Mouse (Mus musculus) cerebellum, adult 18-20 months (tissue): ENCODE measurements at regions not wholly inside any gene's neighbourhood (a gene's known extent, or its start where the extent isn't known, plus 50 kb on each side); places are given as distances from the start of the nearest gene placed in this dataset.
"Not testable (repeated sequence)": the region's sequence is repeated elsewhere in the genome, so short reads cannot be mapped to it uniquely, and the experiment has no call there.

Experiments used
- DNase-seq, 2 experiments: peaks; one replicate each; pipeline ENCODE4 v3.0.0; 2021

DNA sequence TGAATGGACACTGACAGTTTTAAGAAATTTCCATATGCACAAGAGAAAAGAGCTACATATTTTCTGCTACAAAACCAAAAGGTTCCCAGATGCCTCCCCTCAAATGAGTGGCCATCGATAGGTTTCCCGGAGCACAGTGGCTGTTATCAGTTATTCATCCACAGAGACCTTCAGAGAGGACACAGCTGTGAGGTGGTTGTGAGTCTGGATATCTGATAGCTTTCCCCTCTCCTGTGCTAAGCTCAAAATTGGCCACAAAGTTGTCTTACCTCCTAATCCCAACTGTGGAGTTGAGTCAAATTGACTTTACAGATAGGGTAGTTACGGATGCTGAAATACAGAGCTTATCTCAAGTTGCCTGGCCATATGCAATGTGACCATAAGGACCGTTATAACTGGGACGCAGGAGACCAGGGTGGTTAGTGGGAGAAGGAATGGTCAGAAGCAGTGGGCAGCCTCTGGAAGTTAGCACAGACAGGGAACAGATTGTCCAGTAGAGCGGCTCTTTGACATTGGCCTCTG, 93.3 kb upstream of the Zfp706 start:
- DNase-seq, result no peak

- peak; percentile 65 to 70 for DNase-seq
Measured at GRCm38 (mm10) chr15:37099927-37100766, 92.6 kb upstream of the Zfp706 start.

DNA sequence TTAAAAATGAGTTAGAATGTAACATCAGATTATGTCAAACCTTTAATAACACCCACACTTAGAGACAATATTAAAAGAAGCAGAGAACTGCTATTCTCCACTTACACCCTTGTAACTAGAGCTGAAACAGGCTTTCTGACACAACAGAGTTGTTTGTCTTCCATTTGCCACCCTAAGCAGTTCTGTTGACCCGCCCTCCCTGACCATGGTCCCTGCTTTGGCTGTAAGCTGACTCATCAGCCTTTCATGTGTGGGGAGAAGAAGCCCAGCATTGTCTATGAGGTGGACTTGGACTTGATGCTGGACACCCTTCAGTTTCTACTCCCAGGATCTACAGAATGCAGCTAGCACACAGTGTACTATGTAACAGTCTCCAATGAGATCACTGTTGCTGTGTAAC, 91.6 kb upstream of the Zfp706 start:
- no peak for DNase-seq

DNA sequence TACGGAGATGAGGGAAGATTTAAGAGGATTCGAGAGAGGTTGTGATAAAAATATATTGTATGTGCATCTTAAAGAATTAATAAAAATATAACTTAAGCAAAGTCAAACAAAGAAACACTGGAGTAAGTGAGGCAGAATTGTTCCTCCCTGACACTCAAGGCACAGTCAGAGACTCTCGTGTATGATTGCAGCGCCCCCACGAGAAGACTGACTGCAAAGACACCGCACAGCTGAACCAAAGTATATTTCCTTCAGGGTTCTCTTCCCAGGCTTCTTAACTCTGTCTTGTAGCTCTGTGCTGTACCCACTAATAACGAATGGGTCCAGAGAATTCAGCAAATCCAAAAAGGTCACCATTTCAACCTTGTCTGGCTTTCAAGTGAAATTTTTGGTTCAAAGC, 89.9 kb upstream of the Zfp706 start:
- no peak for DNase-seq

DNA sequence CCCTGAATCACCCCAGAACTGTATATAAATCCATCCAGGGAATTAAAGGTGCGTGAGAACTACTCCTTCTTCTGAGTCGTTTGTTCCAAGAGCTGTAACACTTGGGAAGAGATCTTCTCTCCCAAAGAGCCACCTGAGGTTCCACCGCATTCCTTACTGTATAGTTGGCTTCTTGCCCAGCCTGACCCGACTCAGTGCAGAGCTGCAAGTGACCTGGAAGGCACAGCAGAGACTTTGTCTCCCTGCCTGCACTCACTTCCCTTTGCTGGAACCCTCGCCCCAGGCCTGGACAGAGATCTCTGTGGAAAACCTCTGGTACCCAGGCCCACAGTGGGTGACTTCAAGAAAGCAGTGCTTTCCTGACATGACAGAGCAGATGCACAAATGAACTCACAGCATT, 83.6 kb upstream of the Zfp706 start:
- not testable (repeated sequence) for DNase-seq

GRCm38 (mm10) chr15:37083726-37084125, 76.2 kb upstream of the Zfp706 start:
- DNase-seq, result no peak

- DNase-seq, result no peak
Measured at GRCm38 (mm10) chr15:37081836-37082235, 74.3 kb upstream of the Zfp706 start.

- no peak for DNase-seq
Measured at GRCm38 (mm10) chr15:37080931-37081330, 73.4 kb upstream of the Zfp706 start.

GRCm38 (mm10) chr15:37080395-37080794, 72.8 kb upstream of the Zfp706 start:
- DNase-seq, result no peak

DNA sequence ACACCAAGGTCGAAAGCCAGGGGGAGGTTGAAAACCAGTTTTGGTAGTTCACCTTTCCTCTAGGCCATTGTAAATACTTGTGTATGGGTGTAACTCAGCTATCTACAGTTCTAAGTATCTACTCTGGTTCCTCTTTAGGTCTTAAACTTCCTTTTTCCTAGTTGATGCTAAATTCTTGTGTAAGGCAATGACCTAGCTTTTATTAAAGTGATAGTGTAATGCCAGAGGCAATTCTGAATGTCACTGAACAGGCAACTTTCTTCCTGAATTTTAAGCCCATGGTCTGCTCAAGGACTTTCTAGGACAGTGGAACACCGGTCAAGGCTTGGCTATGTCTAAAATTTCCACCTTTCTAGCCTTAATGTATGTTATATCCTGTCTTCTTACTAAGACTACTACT, 66.6 kb upstream of the Zfp706 start:
- not testable (repeated sequence) for DNase-seq

DNA sequence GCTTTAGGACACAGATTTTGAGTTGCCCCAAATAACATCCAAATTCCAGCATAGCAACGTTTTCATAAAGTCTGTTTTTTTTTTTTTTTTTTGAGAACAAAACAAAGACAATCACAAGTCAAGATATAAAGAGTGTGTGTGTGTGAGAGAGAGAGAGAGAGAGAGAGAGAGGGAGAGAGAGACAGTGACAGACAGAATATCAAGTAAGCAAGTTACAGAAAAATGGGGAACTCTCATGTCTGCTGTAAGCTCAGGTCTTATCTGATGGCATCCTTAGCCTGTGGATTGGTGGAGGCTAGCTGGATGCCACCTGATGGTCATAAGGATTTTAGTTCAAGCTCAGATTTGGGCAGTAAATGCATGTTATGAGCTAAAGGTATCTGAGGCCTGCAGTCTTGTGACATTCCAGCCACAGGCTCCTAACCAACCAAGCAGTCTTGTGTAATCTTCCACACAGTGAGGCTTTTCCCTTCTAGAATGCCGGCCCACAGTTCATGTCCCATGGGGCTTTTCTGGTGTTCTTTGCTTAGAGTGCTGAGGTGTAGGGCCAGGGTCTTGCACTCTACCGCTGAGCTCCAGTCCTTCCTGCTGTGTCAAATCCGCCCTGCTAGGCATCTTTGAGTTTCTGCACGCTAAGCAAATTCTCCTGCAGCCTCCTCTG, 64.8 kb upstream of the Zfp706 start:
- no peak for DNase-seq

DNA sequence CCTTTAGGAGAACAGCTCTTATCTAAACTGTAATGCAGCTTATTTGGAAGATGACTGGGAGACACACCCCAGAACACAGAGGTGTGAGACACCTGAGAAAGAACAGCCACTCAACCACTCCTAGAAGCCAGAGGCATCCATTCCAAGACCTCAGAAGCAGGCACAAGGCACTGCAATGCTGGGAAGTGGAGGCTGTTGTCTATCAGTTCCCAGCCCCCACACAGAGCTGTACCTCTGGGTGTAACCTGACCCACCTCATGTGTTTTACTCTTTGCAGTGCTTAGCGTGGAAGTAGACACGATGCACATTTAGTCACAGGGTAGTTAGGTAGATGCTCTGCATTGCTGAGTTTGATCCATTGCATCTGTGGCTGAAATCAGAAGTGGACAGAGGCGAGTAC, 62.6 kb upstream of the Zfp706 start:
- DNase-seq, result no peak

- no peak for DNase-seq
Measured at GRCm38 (mm10) chr15:37067326-37067725, 59.8 kb upstream of the Zfp706 start.

DNA sequence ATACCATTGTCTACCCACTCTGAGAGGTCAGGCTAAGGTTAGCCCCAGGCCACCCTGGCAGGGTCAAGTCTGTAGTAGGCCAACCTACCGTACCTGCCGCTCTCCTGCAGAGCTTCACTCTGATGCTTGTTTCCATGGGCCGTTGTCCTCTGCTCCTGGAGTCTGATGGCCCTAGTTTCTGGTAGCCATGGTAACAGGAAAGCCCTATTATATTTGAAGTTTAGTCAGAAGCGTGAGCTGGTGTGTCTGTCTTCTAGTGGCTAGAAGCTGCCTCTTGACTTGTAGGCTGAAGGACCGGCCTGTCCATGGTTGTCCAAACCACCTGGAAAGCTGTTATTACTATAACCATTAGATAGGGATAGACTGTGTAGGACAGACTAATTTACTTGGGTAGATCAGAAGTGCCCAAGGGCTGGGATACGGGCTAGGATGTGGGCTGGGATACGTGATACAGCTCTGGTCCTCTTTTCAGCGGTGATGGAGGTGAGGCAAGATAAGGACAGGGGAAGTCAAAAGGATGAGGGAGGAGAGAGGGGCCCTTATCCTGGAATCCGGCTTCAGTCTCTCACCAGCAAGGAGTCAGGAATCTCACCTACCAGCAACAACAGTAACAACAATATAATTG, 58.5 kb upstream of the Zfp706 start:
- DNase-seq, result no peak

DNA sequence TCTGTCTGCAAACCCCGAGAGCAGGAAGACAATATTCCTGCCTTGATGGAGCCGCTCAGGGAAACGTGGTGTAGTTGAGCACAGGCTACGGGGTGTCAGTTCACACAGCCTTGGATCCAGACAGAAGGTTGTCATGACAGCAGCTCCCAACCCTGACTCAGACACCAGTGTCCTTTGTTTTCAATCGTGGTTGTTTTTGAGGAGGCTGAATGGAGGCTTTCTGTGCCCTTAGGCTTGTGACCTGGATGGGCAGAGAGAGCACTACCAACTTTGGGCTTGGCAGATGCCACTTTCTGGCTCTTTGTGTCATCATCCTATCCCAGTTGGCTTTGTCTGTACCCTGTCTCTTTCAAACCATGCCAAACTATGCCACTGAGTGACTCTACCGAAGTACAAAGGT, 57.8 kb upstream of the Zfp706 start:
- DNase-seq, result no peak

DNA sequence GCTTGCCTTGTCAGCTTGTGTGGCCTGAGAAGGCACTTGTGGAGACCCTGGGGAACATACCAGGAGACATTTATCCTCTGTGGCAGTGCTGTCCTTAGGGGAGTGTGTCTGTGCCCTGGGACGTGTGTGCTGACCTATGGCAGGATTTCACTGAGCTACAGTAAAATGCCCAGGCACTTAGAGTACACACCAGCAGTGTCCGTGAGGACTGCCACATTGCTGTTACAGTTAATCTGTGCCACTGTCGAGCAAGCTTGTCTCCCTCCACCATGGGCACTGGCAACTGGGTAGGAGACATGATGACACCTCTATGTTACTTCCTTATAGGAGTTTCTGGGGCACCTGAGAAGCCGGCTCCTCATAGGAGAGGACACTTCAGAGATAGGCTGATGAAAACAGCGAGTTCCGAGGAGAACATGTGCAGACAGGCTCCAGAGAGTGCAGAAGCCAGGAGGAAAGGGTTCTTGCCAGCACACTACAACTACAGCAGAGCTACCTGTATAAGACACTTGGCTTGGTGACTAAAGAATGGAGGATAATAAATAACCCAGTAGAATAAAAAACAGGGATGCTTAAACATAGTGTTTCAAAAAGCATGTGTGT, 56.3 kb upstream of the Zfp706 start:
- no peak for DNase-seq

GRCm38 (mm10) chr15:37062585-37062984, 55.0 kb upstream of the Zfp706 start:
- DNase-seq, result no peak

DNA sequence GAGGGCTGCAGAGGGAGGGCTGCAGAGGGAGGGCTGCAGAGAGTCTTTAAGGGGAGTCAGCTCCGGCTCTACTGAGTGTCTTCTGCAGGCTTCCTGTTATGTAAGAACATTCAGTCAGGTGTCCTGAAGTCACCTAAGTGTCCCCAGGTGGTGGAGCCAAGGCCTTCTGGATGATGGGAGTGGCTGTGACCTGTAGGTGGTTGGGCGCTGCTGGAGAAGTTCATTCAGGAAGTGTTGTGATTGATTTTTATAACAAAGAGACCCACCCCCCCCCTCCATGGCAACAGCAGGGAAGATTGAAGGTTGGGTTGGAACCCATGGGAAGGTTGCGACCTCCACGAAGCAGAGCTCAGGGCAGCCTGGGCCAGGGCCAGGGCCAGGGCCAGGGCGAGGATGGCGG, 53.9 kb upstream of the Zfp706 start:
- DNase-seq, result no peak

DNA sequence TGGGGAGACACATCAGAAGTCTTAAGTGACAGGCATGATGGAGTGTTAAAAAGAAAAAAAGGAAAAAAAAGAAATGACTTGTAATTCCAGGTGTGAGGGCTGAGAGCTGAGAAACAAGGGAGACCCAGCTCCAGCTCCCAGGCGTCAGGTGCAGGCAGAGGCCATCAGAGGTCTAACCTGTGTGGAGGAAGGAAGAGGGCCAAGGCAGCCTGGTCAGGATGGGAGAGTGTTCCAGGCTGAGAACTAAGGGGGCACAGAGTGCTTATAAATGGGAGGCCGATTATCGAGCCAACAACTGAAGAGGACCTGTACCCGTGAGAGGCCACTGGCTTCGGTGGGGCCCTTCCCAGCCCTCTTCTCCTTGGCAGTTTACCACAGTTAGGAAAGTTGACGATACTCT, 53.3 kb upstream of the Zfp706 start:
- no peak for DNase-seq
